Mouse (Mus musculus) neural tube, embryonic 13.5 days (tissue): ENCODE measurements at regions not wholly inside any gene's neighbourhood (a gene's known extent, or its start where the extent isn't known, plus 50 kb on each side); places are given as distances from the start of the nearest gene placed in this dataset.
A peak's percentile ranks its signal among the peaks of the same experiment; 100 is the strongest.

Experiments
- ATAC-seq: fragments of 200-750 bp; cut with Nextera tagmentation; 2 replicates; pipeline ENCODE4 v1.8.0; 2017; ENCODE audit warnings: low read depth, mild to moderate bottlenecking, moderate TSS enrichment, moderate library complexity
- H3K27ac ChIP-seq: fragments of 300-500 bp; sonication (generic); replicated peaks from 2 replicates; pipeline ENCODE4 v1.5.1; 2015; ENCODE audit warnings: moderate library complexity, mild to moderate bottlenecking, inconsistent platforms
- H3K27me3 ChIP-seq: fragments of 300-500 bp; sonication (generic); 2 replicates; pipeline ENCODE4 v1.6.1; 2015; ENCODE audit warnings: mild to moderate bottlenecking, inconsistent platforms
- H3K36me3 ChIP-seq: fragments of 300-500 bp; sonication (generic); 2 replicates; pipeline ENCODE4 v1.6.1; 2015; ENCODE audit warnings: mild to moderate bottlenecking, inconsistent platforms
- H3K4me1 ChIP-seq: fragments of 300-500 bp; sonication (generic); replicated peaks from 2 replicates; pipeline ENCODE4 v1.6.1; 2015; ENCODE audit warnings: inconsistent platforms
- H3K4me2 ChIP-seq: fragments of 300-500 bp; sonication (generic); 2 replicates; pipeline ENCODE4 v1.6.1; 2015; ENCODE audit warnings: inconsistent platforms, mild to moderate bottlenecking, moderate library complexity
- H3K4me3 ChIP-seq: fragments of 300-500 bp; sonication (generic); 2 replicates; pipeline ENCODE4 v1.5.1; 2015; ENCODE audit warnings: mild to moderate bottlenecking, inconsistent platforms
- H3K9ac ChIP-seq: fragments of 300-500 bp; sonication (generic); 2 replicates; pipeline ENCODE4 v1.6.1; 2015; ENCODE audit warnings: moderate library complexity, mild to moderate bottlenecking, inconsistent platforms
- H3K9me3 ChIP-seq: fragments of 300-500 bp; sonication (generic); 2 replicates; pipeline ENCODE4 v1.6.1; 2016; ENCODE audit warnings: inconsistent platforms
- WGBS: fragments of 180-500 bp; shearing (Covaris S2); methylation state at CpG from one replicate; pipeline ENCODE4 v1.1.7; 2015; 5-methylcytosine and 5-hydroxymethylcytosine counted together

GRCm38 (mm10) chr3:144356948-144357295 is 151.9 kb upstream of the Lmo4 start:
- 65% methylated on average over 11 of the region's 11 CpGs for WGBS

GRCm38 (mm10) chr3:144356103-144356947 is 151.3 kb upstream of the Lmo4 start:
- H3K27me3 ChIP-seq = no peaks in the 10 kb centered on the region
- 75% methylated on average over 17 of the region's 17 CpGs for WGBS
- no peak for ATAC-seq
- no peak overlapping the region for H3K27ac ChIP-seq
- peaks cover 9% of the 10 kb centered on the region; the same call in 1 of the 2 replicates for H3K4me1 ChIP-seq
- H3K4me3 ChIP-seq = no peak overlapping the region
- no peaks in the 10 kb centered on the region for H3K36me3 ChIP-seq
- no peak overlapping the region for H3K4me2 ChIP-seq
- H3K9ac ChIP-seq = no peak overlapping the region
- no peaks in the 10 kb centered on the region for H3K9me3 ChIP-seq

More at GRCm38 (mm10) chr3:144356948-144357295, 151.9 kb upstream of the Lmo4 start:
- no peaks in the 10 kb centered on the region for H3K9me3 ChIP-seq
- no peak overlapping the region for H3K4me2 ChIP-seq
- peaks cover 9% of the 10 kb centered on the region; the same call in 1 of the 2 replicates for H3K4me1 ChIP-seq
- ATAC-seq = no peak
- no peak overlapping the region for H3K27ac ChIP-seq
- no peak overlapping the region for H3K9ac ChIP-seq
- no peak overlapping the region for H3K4me3 ChIP-seq
- H3K27me3 ChIP-seq = no peaks in the 10 kb centered on the region
- H3K36me3 ChIP-seq = no peaks in the 10 kb centered on the region

- no peak for ATAC-seq
- Histone ChIP-seq H3K9ac (no peak overlapping the region), H3K27me3 (no peaks in the 10 kb centered on the region), H3K4me3 (no peak overlapping the region), H3K4me2 (no peak overlapping the region), H3K9me3 (no peaks in the 10 kb centered on the region), H3K36me3 (no peaks in the 10 kb centered on the region), H3K4me1 (peaks cover 9% of the 10 kb centered on the region; the same call in 1 of the 2 replicates), H3K27ac (no peak overlapping the region)
- WGBS = 92% methylated on average over 4 of the region's 4 CpGs
Measured at GRCm38 (mm10) chr3:144352559-144352958, 147.5 kb upstream of the Lmo4 start.

- no peaks in the 10 kb centered on the region for H3K27me3 ChIP-seq
Measured at GRCm38 (mm10) chr3:144348431-144348830, 143.4 kb upstream of the Lmo4 start.

GRCm38 (mm10) chr3:144335237-144335636 is 130.2 kb upstream of the Lmo4 start:
- no peaks in the 10 kb centered on the region for H3K36me3 ChIP-seq
- no peaks in the 10 kb centered on the region for H3K9me3 ChIP-seq
- H3K27ac ChIP-seq = no peak overlapping the region
- peak; percentile 66; the same call in 1 of the 2 replicates for ATAC-seq
- 26% methylated on average over 3 of the region's 3 CpGs for WGBS
- H3K27me3 ChIP-seq = no peaks in the 10 kb centered on the region
- no peak overlapping the region for H3K4me3 ChIP-seq
- H3K9ac ChIP-seq = no peak overlapping the region
- H3K4me1 ChIP-seq = peaks cover 10% of the 10 kb centered on the region
- H3K4me2 ChIP-seq = no peak overlapping the region

More at GRCm38 (mm10) chr3:144348431-144348830, 143.4 kb upstream of the Lmo4 start:
- H3K27ac ChIP-seq = no peak overlapping the region
- H3K9ac ChIP-seq = no peak overlapping the region
- H3K4me3 ChIP-seq = no peak overlapping the region
- WGBS = 73% methylated on average over 9 of the region's 9 CpGs
- H3K4me1 ChIP-seq = no peaks in the 10 kb centered on the region
- no peaks in the 10 kb centered on the region for H3K9me3 ChIP-seq
- H3K4me2 ChIP-seq = no peak overlapping the region
- no peaks in the 10 kb centered on the region for H3K36me3 ChIP-seq
- no peak for ATAC-seq

- no peaks in the 10 kb centered on the region for H3K9me3 ChIP-seq
- peaks cover 13% of the 10 kb centered on the region for H3K4me1 ChIP-seq
- no peak overlapping the region for H3K4me2 ChIP-seq
- H3K27ac ChIP-seq = no peak overlapping the region
- H3K36me3 ChIP-seq = no peaks in the 10 kb centered on the region
- no peak overlapping the region for H3K9ac ChIP-seq
- no peak for ATAC-seq
- H3K27me3 ChIP-seq = no peaks in the 10 kb centered on the region
- WGBS = 92% methylated on average over 5 of the region's 5 CpGs
- no peak overlapping the region for H3K4me3 ChIP-seq
Measured at GRCm38 (mm10) chr3:144334201-144334600, 129.2 kb upstream of the Lmo4 start.

GRCm38 (mm10) chr3:144332353-144332752 is 127.3 kb upstream of the Lmo4 start:
- H3K9me3 ChIP-seq = no peaks in the 10 kb centered on the region
- no peak overlapping the region for H3K4me2 ChIP-seq
- no peak overlapping the region for H3K4me3 ChIP-seq
- H3K9ac ChIP-seq = no peak overlapping the region; the same call in 1 of the 2 replicates
- H3K27me3 ChIP-seq = no peaks in the 10 kb centered on the region
- H3K4me1 ChIP-seq = peaks cover 13% of the 10 kb centered on the region
- 6% methylated on average over 5 of the region's 5 CpGs for WGBS
- H3K36me3 ChIP-seq = no peaks in the 10 kb centered on the region
- ATAC-seq = no peak
- H3K27ac ChIP-seq = no peak overlapping the region

- Histone ChIP-seq H3K9me3 (no peaks in the 10 kb centered on the region), H3K4me1 (peaks cover 10% of the 10 kb centered on the region), H3K9ac (no peak overlapping the region), H3K4me2 (no peak overlapping the region), H3K36me3 (no peaks in the 10 kb centered on the region), H3K27me3 (no peaks in the 10 kb centered on the region), H3K4me3 (no peak overlapping the region), H3K27ac (no peak overlapping the region)
- no peak for ATAC-seq
- 71% methylated on average over 7 of the region's 7 CpGs for WGBS
Measured at GRCm38 (mm10) chr3:144329117-144329516, 124.1 kb upstream of the Lmo4 start.

- Histone ChIP-seq H3K36me3 (no peaks in the 10 kb centered on the region), H3K4me1 (peaks cover 4% of the 10 kb centered on the region), H3K9ac (no peak overlapping the region), H3K4me2 (no peak overlapping the region), H3K27me3 (no peaks in the 10 kb centered on the region), H3K9me3 (no peaks in the 10 kb centered on the region), H3K27ac (no peak overlapping the region), H3K4me3 (no peak overlapping the region)
- no peak for ATAC-seq
- WGBS = 86% methylated on average over 8 of the region's 8 CpGs
Measured at GRCm38 (mm10) chr3:144327235-144327760, 122.3 kb upstream of the Lmo4 start.

- H3K9ac ChIP-seq = no peak overlapping the region
- ATAC-seq = no peak
- WGBS = 88% methylated on average over 2 of the region's 2 CpGs
Measured at GRCm38 (mm10) chr3:144324974-144325373, 120.0 kb upstream of the Lmo4 start.

GRCm38 (mm10) chr3:144323524-144323923 is 118.5 kb upstream of the Lmo4 start:
- Histone ChIP-seq H3K4me3 (no peak overlapping the region), H3K27me3 (no peaks in the 10 kb centered on the region), H3K9ac (no peak overlapping the region), H3K36me3 (no peaks in the 10 kb centered on the region), H3K4me2 (no peak overlapping the region), H3K9me3 (no peaks in the 10 kb centered on the region), H3K4me1 (peaks cover 15% of the 10 kb centered on the region), H3K27ac (no peak overlapping the region)
- WGBS = 95% methylated on average over 3 of the region's 3 CpGs
- no peak for ATAC-seq

More at GRCm38 (mm10) chr3:144324974-144325373, 120.0 kb upstream of the Lmo4 start:
- Histone ChIP-seq H3K27ac (no peak overlapping the region), H3K4me2 (no peak overlapping the region), H3K27me3 (no peaks in the 10 kb centered on the region), H3K4me1 (peaks cover 5% of the 10 kb centered on the region; the same call in 1 of the 2 replicates), H3K36me3 (no peaks in the 10 kb centered on the region), H3K9me3 (no peaks in the 10 kb centered on the region), H3K4me3 (no peak overlapping the region)

- Histone ChIP-seq H3K27ac (peak overlapping the region; percentile 84), H3K4me2 (peak overlapping the region; percentile 34; the same call in 1 of the 2 replicates), H3K36me3 (no peaks in the 10 kb centered on the region), H3K9me3 (no peaks in the 10 kb centered on the region), H3K4me1 (peaks cover 21% of the 10 kb centered on the region), H3K4me3 (no peak overlapping the region), H3K27me3 (no peaks in the 10 kb centered on the region), H3K9ac (peak overlapping the region; percentile 18; the same call in 1 of the 2 replicates)
- WGBS = 52% methylated on average over 11 of the region's 11 CpGs
- ATAC-seq = peak; percentile 30; the same call in 1 of the 2 replicates
Measured at GRCm38 (mm10) chr3:144319468-144320205, 114.6 kb upstream of the Lmo4 start.
